Mouse (Mus musculus) ES-Bruce4 (cell line): ENCODE measurements around the gene Il17re.

Source experiments
- CTCF ChIP-seq: IDR thresholded peaks from one replicate; pipeline ENCODE4 v1.8.1; 2011; ENCODE audit warnings: low read depth, low read length
- POLR2A ChIP-seq: IDR thresholded peaks from one replicate; pipeline ENCODE4 v1.8.1; 2011; ENCODE audit warnings: low read length; ENCODE audit not compliant: insufficient read depth

- TF ChIP-seq CTCF: no peak
- no peak for TF ChIP-seq POLR2A
Observed at GRCm38 (mm10) chr6:113477353-113477752, 19.1 kb downstream of the Il17re start.
